Mouse (Mus musculus) right cerebral cortex, postnatal 14 days (tissue): ENCODE data around the gene Mrpl45.
"Not testable (repeated sequence)": the region's sequence is repeated elsewhere in the genome, so short reads cannot be mapped to it uniquely, and the experiment has no call there.

Experiments used
- DNase-seq: peaks from one replicate; pipeline ENCODE4 v3.0.0; 2022

Mrpl45 gene

DNA sequence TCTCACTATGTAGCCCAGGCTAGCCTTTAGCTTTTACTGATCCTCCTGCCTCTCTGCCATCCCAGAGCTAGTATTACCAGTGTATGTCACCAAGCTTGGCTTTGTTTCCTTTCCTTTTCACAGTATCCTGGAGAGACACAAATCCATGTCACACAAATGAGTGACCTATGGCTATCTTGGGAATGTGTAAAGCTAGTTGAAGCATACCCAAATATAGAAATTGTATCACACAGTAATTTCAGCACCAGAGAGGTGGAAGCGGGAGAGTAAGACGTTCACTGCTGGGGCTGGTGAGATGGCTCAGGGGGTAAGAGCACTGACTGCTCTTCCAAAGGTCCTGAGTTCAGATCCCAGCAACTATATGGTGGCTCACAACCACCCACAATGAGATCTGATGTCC is 15.6 kb upstream of the Mrpl45 start:
- DNase-seq: no peak

DNA sequence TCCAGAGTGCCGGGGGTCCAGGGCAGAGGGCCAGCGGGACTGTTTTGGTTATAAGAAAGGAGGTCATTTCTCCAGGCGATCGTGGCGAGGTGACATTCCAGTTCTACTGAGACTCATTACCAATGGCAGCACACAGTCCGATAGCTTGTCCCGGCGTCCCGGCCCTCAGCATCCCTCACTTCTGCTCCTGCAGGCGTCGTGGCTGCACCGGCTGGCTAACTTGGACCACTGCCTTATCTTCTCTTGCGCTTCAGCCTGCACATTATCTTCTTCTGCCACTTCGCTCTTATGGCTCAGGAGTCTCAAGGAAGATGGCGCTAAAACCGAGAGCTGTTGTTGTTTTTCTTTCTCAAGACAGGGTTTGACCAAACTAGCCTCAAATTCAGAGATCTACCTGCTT is 14.1 kb upstream of the Mrpl45 start:
- no peak for DNase-seq

DNA sequence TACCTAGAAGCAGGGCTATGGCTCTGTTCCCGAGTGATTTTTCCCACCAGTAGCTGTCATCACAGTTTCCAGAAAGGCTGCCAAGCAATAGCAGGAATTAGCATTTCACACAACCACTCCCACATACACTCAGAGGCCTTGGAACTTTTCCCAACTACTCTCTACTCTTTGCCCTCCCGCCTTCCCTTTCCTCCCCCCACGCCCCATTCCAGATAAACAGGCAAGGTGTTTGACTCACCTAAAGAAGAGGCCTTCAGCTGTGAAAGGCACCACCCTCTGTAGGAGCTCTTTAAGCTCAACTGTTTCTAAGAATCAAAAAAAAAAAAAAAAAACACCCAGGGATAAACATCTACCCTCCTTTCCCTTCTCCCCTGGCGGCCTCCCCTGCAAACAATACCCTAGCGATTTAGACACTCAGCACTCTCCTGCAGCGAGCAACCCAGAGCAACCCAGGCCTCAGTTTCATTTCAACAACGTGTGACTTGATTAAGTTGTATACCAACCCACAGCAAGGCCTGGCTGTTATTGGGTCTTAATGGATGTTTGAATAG is 13.2 kb upstream of the Mrpl45 start:
- no peak for DNase-seq

DNA sequence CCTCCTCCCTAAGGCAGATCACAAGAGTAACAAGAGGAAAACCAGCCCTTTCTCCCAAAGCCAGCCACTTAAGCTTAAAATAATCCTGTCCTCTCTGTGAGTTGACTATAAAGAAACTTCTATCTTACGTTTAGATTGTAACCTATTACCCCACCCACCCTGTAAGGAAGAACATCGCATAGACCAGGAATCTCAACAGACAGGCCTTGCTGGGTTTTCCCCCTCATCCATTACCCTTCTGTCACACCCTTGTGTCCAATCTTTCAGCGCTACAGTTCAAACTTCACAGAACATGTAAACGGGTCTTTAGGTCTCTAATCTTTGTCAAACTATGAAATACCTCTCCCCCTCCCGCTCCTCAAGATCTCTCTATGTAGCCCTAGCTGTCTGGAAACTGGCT is 10.9 kb upstream of the Mrpl45 start:
- DNase-seq: no peak

DNA sequence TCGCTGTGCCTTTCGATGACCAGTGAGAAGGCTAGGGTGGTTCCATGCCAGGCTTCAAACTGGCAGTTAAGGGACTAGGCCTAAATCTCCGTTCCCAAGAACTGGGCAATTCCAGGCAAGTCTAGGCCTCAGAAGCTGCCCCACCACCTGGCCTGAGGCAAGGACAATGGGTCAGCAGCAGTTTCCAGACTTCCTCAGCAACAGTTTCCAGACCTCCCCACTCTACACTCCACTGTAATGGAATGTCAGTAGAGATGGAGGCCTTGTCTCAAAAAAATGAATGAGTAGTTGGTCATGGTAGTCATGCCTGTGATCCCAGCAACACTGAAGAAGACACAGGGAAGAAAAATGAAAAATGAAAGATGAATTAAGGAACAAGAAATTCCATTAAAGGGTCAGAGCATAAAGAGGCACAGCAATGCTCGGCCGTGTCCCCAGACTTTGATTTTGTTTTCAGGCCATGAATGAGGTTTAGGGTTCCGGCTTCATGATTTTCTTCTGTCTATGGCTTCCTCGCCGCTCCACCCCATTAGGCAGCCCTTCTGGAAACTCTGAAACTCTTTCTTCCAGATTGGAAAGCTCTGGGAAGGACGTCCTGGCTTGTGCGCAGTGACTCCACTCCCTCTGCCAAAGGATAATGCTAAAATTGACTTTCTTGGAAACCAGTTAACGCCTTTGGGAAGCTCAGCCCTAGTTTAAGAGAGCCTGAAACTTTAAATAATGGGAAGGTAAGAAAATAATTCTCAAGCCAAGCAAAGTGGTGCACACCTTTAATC is 8.0 kb upstream of the Mrpl45 start:
- DNase-seq: no peak

DNA sequence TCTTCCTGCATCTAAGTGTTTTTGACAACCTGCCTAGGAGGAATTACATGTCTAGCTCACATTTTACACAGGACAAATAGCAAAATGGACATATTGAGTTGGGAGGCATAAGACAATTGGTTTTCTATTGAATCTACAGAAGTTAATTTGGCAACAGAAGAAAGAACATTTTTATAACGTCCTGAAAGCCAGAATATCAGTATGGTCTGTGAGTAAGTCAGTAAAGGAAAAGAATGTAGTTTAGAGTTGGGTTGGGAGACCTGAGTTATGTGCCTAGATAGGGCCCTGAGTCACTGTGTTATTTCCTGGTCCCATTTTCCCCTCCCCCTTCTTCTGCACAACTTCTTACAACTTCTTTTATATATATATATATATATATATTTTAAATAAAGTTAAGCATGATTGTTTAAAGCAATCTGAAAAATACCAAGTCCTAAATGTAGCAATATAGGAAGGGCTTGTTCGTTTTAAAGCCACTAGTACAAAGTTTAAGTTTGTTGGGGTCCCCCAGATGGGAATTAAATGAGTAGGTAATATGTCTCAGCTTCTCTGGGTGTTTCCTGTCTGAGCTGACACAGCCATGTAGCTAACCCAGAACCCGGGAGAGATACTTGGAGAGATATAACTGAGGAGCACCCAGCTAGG is 6.6 kb upstream of the Mrpl45 start:
- no peak for DNase-seq

DNA sequence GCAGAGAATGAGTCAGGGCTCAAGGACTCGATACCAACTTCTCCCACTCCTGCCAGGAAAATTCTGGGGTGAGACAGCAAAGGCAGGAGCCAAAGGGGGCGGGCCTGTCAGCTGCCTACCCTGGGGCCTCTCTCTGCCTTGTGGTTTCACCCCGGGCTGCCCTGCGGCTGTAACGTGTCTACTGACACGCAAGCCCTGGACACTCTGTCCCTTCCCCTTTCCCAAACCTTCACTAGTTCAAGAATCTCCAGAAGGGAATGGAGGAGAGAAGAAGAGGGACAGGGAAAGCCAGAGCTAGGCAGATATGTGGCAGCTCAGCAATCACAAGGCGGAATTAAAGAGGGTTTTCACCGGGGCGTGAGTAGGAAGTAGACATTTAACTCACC is 6.1 kb upstream of the Mrpl45 start:
- no peak for DNase-seq

DNA sequence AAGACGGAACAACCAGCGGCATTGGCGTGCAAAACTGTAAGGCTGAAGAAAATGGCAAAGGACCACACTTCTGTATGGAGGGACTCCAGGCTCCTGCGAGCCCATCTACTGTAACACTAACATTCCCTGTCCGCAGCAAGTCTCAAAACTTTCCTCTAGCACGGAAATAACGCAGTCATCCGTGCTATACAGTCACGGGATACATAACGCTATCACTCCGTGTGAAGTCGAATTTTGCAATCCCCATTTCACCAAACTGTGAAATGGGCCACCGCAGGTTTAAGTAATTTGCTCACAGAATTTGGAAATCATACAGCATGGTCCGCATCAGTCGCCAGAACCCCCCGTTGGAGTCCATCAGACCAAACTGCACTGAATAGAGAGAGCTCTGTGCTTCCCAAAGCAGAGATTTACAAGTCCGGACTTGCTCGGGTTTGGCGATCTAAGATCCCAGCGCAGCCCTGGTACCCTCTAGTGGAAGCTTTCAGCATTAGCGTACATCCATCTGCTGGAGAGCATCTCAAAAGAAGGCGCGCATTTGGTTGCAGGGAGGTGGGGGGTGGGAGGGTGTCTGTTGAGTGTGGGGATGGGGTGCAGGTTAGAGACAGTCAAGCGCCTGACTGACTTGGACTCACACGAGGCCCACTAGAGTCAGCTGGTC is 5.5 kb upstream of the Mrpl45 start:
- DNase-seq: peak; percentile 66

DNA sequence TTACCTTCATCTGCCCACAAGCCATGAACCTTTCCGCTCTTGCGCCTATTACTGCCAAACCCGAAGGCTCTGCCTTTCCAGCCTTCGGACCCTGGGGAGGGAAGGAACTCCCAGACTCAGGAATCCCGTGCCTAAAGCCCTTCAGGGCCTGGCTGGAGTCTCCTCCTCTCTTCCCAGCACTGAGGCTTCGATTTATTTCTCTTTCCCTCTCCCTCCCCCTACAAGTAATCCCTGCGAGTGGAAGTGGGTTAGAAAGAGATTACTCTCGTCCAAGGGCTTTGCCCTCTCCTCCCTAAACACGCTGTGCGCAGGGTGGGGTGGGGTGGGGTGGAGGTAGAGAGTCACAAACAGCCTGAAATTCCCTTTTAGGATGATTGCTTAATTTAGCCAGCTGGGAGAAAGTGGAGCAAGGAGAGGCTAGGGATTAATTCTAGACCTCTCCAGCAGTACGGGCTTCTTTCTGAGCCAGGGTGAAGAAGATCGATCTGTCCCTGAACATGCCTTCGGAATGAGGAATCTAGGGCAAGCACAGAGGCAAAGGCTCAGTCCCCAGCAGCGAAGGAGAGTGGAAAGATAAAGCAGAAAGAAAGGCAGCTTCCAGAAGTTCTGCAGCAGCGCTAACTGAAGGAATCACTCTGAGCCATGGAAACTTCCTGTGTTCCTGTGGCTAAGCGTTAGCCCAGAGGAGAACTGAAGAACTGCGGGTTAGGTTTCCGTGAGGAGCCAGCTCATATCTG is 4.5 kb upstream of the Mrpl45 start:
- DNase-seq: no peak

DNA sequence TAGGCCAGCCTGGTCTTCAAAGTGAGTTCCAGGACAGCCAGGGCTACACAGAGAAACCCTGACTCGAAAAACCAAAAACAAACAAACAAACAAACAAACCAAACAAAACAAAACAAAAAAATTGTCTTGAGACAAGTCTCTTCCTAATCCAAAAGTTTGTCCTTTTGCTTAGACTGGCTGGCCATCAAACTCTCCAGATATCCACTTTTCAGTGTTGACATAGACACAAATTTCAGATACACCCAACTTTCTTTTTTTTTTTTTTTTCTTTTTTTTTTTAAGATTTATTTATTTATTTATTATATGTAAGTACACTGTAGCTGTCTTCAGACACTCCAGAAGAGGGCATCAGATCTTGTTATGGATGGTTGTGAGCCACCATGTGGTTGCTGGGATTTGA is 2.6 kb upstream of the Mrpl45 start:
- not testable (repeated sequence) for DNase-seq

DNA sequence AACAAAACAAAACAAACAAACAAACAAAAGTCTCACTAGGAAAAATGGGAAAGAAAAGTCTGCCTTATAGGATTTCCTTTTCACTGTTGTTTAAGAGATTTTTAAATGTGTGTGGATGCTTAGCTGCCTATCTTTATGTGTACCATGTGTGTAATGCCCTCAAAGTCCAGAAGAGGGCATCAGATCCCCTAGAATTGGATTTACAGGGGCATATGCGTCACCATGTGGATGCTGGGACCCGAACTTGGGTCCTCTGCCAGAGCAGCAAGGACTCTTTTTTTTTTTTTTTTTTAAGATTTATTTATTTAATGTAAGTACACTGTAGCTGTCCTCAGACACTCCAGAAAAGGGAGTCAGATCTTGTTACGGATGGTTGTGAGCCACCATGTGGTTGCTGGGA is 1.4 kb upstream of the Mrpl45 start:
- DNase-seq: no peak

DNA sequence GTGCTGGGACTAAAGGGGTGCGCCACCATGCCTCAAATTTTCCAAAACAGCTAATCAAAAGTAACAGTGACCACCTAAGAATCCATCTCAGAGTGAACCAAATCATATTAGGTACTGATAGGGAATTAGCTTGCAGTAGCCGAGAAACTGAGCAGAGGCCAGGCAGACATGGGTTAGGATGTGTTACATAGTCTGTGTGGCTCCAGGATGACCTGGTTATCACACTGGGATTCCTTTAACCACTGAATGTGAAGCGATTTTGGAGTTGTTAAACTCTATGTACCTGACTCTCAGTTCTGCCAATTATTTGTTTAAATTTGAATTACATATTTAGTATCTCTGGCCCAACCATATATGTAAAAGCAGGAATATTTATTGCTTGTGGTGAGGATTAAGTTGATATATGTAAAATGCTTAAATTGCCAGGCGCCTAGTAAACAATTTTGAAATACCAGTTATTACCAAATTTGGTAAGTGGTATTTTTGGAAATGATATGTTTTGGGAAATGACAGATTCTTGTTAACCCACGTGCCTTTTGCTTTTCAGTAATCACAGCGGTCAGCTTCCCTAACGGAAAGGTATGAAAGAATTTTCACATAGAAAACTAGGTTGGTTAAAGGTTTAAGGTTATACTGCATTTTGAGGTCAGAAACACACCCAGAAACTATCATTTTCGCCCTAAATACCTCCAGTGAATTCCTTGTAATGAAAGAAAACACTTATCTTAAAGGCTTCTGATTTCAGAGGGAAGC is 589 bp upstream of the Mrpl45 start:
- no peak for DNase-seq

DNA sequence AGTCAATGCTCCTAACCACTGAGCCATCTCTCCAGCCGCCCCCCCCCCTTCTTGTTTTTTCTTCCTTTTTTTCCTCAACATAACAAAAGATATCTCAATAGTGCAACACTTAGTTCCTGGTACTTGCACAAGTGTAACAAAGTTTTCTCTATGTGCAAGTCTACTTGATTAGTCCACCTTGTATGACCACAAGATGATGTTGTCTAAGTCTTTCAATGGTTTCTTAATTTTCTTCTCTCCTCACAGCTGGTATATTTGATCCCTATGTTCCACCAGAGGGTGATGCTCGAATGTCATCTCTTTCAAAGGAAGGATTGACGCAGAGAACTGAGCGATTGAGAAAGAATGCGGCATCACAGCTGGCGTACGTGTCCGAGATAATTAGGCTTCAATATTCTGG is 5.7 kb downstream of the Mrpl45 start:
- DNase-seq: no peak

DNA sequence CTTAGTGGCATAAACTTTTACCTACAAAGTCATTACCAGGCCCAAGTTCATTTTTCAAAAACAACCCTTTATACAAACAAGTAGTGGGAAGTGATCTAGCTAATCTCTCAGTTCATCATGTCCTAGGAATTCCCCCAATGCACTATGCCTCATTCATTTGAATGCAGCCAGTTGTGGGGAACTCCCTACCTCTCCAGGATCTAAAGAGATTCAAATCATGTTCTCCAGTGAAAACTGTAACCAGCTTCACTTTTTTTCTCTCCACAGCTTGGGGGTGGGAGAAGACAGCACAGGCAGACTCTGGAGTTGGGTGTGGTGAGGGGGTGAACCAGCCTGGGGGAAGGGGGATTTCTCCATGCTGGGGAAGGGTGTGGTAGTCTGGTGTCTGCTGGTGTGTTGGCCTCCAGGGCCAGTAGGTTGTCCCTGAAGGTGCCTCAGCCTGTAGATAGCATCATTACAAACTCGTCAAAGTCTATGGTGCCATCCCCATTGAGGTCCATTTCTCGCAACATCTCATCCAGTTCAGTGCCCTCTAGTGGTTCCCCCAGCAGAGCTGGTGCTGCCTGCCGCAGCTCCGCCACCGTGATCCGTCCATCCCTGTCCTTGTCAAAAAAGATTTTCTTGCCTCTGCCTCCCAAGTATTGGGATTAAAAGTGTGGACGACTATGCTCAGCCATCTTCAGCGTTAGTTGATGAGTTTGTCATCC is 6.5 kb downstream of the Mrpl45 start:
- not testable (repeated sequence) for DNase-seq

DNA sequence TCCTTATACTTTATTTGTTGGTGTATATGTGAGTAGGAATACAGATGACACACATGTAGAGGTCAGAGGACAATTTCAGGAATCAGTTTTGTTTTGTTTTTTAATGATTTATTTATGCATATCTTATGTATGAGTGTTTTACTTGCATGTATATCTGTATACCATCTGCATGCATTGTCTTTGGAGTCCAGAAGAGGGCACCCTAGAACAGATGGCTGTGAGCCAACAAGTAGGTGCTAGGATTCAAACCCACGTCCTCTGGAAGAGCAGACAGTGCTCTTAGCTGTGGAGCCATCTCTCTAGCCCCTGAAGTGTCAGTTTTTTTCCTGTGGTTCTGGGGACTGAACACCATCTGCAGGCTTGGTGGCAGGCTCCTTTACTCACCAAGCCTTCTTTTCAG is 9.7 kb downstream of the Mrpl45 start:
- DNase-seq: no peak

DNA sequence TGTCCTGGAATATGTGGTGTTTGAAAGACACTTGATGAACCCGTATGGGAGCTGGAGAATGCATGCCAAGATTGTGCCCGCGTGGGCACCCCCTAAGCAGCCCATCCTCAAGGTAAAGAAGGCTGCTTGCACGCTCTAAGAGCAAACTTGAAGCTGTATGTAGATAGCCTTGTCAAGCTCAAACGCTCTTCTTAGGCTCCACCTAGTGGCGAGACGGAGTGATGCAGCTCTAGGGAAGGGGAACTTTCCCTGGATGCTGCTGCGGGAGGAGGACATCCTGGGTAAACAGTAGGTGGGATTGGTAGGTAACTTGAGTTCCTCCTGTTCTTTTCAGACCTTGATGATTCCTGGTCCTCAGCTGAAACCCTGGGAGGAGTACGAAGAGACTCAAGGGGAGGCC is 12.6 kb downstream of the Mrpl45 start:
- peak; percentile 80 for DNase-seq

DNA sequence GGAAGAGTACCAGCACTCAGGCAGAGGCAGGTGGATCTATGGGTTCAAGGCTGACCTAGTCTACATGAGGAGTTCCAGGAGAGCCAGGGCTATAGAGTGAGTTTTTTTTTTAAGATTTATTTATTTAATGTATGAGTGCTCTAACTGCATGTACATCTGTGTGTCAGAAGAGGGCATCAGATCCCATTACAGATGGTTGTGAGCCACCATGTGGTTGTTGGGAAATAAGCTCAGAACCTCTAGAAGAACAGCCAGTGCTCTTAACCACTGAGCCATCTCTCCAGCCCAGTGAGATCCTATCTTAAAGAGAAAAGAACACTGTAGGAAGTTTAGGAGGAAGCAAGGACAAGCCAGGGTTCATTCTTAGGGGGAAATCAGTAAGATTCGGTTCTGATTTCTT is 14.8 kb downstream of the Mrpl45 start:
- no peak for DNase-seq

DNA sequence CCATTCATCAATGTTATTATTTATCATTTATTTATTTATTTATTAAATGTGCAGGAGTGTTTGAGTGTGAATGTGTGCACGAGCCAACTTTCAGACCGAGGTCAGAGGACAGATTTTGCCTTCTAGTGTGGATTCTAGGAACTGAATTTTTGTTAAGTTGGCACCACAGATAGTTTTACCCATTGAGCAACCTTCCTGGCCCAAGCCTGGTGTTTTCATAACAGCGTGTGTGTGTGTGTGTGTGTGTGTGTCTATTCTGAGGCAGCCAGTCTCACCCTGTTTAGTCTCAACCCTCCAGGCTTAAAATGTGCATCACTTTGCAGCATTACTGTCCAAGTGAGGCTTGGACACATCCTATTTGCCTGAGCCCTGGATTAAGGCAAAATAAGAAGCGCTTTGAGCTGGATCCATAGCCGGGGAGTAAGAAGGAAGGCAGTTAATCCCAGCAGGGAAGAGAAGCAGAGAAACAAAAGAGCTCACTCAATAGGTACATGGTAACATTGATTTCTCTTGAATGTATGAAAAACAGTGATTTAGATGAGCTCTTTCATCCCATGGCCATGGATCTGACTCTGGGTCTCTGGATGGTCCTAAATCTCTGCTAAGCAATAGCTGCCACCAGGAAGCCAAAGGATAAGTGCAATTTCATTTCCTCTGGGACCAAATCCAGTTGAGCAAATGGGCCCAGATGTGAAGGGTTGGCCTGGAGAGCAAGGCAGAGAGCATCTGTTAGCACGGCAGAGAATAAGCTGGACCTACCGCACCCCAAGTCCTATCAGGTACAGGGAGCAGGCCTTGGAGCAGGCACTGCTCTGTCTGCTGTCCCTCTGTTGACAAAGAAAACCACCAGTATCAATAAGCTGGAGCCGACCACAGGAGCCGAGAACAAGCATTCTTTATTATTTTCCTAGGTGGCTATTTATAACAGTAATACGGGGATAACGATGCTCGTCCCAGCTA is 16.0 kb downstream of the Mrpl45 start:
- DNase-seq: no peak

DNA sequence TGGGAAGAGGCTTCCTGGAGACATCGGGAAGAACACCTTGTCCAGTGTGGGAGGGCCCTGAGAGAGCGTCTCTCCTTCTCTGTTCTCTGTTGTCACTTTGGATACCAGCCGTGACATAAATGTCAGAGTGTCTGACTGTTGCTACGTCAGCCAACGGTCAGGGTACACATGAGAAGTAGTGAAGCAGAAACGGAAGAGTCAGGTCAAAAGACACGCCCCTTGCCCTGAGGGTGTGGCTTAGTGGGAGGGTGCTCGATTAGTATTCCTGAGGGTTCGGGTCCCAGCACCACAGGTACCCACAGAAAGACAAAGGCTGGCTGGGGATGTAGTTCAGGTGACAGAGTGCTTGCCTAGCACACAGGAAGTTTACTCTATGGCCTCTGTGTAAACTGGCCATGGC is 17.5 kb downstream of the Mrpl45 start:
- no peak for DNase-seq

DNA sequence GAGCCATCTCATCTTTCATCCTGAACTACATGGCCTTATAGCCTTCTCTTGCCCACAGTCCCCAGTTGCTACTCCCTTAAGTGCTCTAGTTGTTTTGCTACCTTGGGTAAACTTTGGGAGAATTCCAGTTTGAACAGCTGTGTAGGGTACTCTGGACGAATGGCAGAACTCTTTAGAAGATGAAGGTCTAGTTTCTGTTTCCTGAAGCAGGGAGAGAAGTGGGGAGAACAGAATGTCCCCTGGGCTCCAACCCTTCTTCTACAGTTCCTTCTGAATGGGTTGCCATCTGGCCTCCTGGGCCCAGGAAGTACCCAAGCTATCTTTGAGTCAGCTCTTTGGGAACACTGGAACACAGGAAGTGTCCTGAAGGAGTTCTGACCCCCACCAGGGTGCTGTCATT is 18.4 kb downstream of the Mrpl45 start:
- DNase-seq: no peak

DNA sequence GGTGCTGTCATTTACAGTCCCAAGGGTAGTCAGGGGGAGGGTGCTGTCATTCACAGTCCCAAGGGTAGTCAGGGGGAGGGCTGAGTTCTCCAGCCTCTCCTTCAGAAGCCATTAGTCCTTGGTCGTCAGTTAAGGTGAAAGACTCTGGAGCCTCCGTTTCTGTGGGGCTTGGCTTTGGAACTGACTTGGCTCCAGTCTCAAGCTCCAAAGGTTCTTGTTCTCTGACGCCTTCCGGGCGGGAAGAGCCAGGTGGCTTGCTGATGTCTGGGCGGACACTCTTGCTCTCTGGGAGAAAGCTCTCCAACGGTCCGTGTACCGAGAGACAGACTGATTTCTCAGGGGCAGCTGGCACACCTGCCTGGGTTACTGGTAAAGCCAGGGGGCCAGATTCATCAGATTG is 18.9 kb downstream of the Mrpl45 start:
- DNase-seq: no peak
